Mouse (Mus musculus): ENCODE measurements around the gene Braf.
"Not testable (repeated sequence)": the region's sequence is repeated elsewhere in the genome, so short reads cannot be mapped to it uniquely, and the experiment has no call there.

Gene Braf

DNA sequence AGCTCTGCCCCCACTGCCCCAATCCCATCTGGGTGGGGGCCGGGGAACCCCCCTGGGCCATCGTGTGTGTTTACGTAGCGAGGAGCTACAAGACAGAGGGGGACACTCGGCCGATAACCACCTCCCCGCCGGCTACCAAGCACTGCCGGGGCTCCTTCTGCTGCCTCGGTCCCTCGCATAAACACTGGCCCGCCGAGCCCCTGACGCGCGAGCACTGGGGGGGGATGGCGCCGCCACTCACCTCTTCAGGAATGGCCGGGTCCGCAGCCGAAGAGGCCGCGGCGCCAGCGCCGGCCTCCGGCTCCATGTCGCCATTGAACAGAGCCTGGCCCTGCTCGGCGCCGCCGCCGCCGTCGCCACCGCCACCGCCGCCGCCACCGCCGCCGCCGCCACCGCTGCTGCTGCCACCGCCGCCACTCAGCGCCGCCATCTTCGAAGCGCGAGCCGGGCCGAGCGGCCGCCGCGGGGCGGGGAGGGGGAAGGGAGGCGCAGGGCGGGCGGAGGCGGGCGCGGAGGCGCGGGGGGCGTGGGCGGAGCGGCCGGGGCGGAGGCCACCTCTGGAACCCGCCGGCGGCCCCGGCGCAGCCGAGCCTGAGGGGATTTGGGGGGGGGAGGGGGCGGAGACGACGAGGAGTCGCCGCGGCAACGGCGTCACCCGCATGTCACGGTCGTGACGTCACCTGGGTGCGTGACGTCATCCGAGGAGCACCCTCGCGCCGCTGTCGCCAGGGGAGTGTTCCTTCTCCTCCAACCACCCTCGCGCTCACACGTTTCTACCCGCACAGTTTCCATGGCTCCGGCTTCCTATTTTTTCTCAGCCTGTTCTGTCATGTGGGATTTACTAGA, at the start of gene Braf:
TSS of gene Braf (minus strand) at position 598 of the 846 bp plus-strand sequence.
- DNase-seq: peak; percentile 69 to 70

DNA sequence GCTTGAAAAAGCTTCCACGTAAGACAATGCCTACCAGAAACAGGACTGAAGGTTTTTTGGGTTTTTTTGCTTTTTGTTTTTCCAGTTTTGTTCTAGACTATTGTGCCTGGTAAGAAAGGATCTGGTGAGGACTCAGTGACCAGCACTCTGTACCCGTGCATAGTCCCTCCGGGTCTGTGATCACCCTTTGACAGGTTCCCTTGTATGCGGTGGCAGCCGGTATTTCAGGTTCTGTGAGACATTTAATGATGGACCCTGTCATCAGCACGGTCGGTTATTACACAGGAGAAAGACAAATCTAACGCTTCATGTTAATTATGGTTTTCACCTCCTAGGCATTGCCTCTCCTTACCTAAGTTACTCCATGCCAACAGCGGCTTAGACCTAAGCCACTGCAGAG, 49.8 kb upstream of the Braf start:
- DNase-seq: no peak

GRCm38 (mm10) chr6:39757229-39757628, 32.0 kb upstream of the Braf start:
- DNase-seq: no peak

- DNase-seq: no peak
These were observed 24.6 kb upstream of the Braf start for GRCm38 (mm10) chr6:39749881-39750280.

DNA sequence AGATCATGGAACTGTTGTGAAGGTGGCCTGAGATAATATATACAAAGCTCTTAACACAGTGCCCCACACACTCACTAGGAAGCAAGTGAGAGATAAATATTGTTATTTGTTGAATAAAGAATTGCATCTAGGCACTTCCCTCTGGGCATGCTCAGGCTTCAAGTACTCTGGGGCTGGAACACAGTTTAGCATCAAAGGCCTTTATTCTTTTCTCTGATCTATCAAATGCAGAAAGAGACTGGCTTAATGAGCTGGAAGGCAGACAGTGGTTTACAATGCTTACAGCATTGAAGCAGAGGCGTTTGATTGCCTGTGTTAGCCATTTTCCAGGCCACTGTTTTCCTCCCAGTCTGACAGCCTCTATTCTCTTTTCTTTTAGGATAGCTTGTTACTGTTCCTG, 21.8 kb upstream of the Braf start:
- DNase-seq: no peak

- DNase-seq: no peak
These were observed 20.2 kb upstream of the Braf start for GRCm38 (mm10) chr6:39745456-39745855.

GRCm38 (mm10) chr6:39739698-39740097, 14.4 kb upstream of the Braf start:
- DNase-seq: not testable (repeated sequence)

GRCm38 (mm10) chr6:39728095-39728494, 2.8 kb upstream of the Braf start:
- no peak for DNase-seq

DNA sequence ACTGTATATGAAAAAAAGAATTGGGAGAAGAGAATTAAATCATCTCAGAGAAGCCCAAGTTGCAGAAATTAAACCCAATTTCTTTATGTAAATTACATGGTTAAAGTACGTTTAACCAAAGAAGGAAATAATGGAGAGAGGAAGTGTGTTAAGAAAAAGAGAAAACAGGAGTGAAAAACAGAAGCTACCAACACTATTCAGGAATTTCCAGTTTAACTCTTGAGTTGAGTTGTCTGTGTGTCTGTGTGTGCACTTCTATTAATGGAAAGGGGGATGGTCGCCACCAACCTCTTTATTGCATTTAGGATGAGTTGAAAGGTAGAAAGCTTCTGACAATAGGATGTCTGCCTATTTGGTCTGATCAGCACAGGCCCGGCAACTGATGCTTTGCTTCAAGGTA, 886 bp upstream of the Braf start:
- DNase-seq: no peak

DNA sequence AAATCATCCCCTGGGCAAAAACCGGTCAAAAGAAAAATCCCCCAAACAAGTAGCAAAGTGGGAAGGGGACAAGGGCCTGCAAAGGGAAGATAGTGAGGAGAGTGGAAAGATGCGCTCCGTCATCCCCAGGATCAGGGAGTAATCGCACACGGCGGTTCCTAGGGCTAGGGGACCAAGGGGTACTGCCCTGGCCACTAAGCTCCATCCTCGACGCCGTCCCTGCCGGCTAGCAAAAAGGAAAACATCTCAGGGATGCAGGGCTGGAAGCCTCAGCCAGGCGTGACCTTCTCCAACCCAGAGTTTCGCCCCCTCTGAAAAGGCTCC, 759 bp downstream of the Braf start:
- no peak for DNase-seq

GRCm38 (mm10) chr6:39724071-39724470, 1.2 kb downstream of the Braf start:
- no peak for DNase-seq

- DNase-seq: no peak
These were observed 6.7 kb downstream of the Braf start for GRCm38 (mm10) chr6:39718567-39718966.

GRCm38 (mm10) chr6:39717049-39717448, 8.2 kb downstream of the Braf start:
- DNase-seq: no peak

DNA sequence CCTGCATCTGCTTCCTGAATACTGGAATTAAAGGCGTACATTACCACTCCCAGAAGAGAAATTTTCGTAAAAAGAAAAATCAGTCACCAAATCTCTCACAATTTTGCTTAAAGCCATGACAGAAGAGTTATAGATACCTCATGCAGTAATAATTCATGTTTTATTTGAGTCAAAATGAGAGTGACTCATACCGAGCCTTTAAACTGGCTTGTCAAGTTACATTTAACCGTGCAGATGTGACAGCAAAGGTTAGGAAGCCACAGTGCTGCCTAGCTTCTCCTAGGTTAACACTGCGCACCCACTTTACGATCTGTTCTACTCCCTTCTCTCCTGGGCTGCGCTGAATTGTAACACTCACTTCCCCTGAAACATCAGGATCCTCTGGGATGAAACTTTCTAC, 10.9 kb downstream of the Braf start:
- no peak for DNase-seq

GRCm38 (mm10) chr6:39713399-39713798, 11.9 kb downstream of the Braf start:
- DNase-seq: no peak

DNA sequence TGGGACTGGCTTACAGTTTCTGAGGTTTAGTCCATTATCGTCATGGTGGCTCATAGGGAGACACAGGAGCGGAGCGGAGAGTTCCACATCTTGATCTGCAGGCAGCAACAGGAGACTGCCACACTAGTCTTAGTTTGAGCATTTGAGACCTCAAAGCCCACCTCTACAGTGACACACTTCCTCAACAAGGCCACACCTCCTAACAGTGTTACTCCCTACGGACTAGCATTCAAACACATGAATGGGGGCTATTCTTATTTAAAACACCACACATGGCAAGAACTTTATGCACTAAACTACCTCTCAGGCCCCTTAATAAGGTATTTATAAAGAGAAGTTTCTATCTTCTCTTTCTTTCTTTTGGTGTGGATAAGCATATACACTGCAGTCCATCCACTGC, 19.6 kb downstream of the Braf start:
- DNase-seq: no peak

GRCm38 (mm10) chr6:39693126-39693525, 32.1 kb downstream of the Braf start:
- DNase-seq: no peak

GRCm38 (mm10) chr6:39686839-39687238, 38.4 kb downstream of the Braf start:
- DNase-seq: not testable (repeated sequence)

GRCm38 (mm10) chr6:39681795-39682194, 43.5 kb downstream of the Braf start:
- no peak for DNase-seq

- no peak for DNase-seq
These were observed 44.7 kb downstream of the Braf start for GRCm38 (mm10) chr6:39680524-39680923.

DNA sequence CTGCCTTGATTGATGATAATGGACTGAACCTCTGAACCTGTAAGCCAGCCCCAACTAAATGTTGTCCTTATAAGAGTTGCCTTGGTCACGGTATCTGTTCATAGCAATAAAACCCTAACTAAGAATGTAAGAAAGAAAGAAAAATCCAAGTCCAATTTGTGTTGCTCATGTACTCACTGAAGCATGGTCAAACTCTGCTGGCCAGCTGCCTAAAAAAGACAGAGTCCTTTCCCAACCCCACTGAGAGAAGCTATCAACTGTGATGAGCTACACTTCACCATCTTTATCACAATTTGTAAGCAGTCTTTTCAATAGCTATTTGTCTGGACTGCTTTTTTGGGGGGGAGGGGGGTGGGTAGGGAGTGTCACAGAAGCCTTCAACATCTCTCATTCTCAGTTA, 47.0 kb downstream of the Braf start:
- peak in 1 of 2 experiments; percentile 20 for DNase-seq

GRCm38 (mm10) chr6:39675081-39675480, 50.2 kb downstream of the Braf start:
- no peak for DNase-seq

DNA sequence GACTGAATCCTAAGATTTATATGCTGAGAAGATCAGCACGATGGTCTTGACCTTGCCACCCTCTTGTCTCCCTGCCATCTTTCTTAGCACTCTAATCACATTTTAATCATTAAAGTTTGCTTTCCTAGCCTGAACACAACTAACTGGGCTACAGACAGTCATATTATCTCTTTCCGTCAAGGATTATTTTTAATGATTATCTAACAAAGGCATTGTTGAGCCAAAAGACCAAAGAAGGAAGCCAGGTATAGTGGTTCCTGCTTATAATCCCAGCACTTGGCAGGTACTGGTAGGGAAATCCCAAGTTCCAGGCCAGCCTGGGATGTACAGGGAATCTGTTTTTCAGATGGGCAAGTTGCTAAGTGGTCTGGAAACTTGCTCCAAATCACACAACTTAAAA, 114.0 kb downstream of the Braf start:
- peak; percentile 15 to 19 for DNase-seq

GRCm38 (mm10) chr6:39610207-39610606, 115.1 kb downstream of the Braf start:
- DNase-seq: no peak

DNA sequence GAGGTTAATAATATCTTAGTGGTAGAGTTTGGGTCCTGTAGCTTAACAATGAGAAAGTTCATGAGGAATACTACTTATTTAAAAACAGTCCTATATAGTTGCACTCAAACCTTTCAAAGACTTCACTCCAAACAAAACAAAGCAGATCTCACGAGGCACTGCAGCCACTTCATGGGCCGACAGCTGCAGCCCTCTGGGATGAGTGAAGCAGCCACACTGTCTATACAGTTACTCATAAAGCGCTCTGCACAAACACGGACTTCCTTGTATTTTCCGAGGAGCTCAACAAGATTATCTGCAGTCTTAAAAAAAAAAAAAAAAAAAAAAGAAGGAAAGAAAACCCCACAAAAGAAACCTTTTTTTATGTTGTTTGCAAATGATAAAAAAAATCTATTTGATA, 117.9 kb downstream of the Braf start:
- DNase-seq: no peak
